Mouse (Mus musculus) megakaryocyte, embryonic 14.5 days (primary cell): ENCODE measurements at regions not wholly inside any gene's neighbourhood (a gene's known extent, or its start where the extent isn't known, plus 50 kb on each side); places are given as distances from the start of the nearest gene placed in this dataset.

ENCODE experiments used
- H3K27me3 ChIP-seq: replicated peaks from 2 replicates; pipeline ENCODE3; 2012; ENCODE audit warnings: inconsistent platforms
- H3K36me3 ChIP-seq: replicated peaks from 2 replicates; pipeline ENCODE3; 2012; ENCODE audit warnings: low read length, inconsistent platforms, mixed read lengths
- H3K4me1 ChIP-seq: 2 replicates; pipeline ENCODE4 v1.6.1; 2012; ENCODE audit warnings: inconsistent platforms
- H3K4me3 ChIP-seq: replicated peaks from 2 replicates; pipeline ENCODE3; 2012; ENCODE audit warnings: moderate library complexity, mild to moderate bottlenecking, inconsistent platforms
- H3K9me3 ChIP-seq: 2 replicates; pipeline ENCODE4 v1.6.1; 2012; ENCODE audit warnings: inconsistent platforms
- FLI1 ChIP-seq: IDR thresholded peaks from 2 replicates; pipeline ENCODE4 v1.6.1; 2012; ENCODE audit warnings: low read length, inconsistent platforms, mixed read lengths
- GATA1 ChIP-seq: IDR thresholded peaks from 3 replicates; pipeline ENCODE4 v1.6.1; 2012; ENCODE audit warnings: mixed read lengths, low read length, inconsistent platforms, borderline replicate concordance

DNA sequence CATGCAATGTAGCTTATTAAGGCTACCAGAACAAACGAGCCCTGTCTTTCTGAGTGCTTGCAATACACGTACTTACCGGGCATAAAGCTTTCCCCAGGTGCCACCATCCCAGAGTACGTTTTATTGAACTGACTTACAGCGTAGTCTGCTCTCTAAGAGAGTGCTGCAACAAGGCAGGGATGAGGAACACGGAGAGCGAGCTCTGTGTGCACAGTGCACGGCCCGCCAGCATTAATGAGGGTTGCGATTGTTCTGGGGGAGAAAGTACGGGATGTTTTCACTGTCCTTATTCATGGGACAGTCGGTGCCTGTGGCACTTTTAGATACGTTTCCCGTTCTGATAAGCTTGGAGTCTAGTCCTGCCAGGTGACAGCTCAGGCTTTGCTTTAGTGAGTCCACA is 331.7 kb downstream of the Etnk1 start:
- Histone ChIP-seq H3K9me3 (peaks cover 16% of the 10 kb centered on the region; the same call in 1 of the 2 replicates), H3K4me1 (no peaks in the 10 kb centered on the region), H3K4me3 (no peak overlapping the region), H3K27me3 (no peaks in the 10 kb centered on the region), H3K36me3 (no peaks in the 10 kb centered on the region)
- TF ChIP-seq GATA1 (no peak), FLI1 (no peak)

DNA sequence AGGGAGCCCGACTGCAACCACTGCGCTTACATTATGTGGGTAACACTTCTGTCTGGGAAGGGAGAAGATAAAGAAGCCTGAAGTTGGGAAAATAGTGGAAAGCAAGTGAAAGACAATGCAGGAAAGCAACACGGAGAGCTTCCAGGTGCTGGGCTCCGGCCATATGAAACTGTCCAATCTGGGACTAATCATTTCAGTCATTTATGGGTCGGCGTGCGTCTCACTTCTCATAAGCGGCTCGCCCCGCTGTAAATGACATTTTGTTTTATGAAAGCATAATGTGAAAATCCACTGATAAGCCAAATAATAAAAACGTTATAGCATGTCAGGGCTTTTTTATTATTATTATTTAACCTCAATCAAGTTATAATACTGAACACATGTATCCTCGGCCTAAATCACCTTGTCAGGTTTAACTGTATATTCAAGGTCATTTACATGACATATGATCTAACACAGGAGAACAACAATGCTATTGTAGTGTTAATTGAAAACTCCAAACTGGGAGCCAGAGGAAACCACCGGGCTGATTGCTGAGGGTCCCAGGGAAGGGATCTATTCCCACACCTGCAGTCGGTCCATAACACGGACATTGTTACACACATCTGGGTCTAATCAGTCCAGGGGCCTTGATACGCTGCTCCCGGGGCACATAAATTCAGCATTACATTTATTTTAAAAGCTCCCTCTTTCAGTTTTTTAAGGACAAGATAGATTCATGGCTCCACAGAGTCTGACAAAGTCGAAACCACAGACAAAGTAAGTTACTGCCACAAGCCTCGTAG is 332.4 kb downstream of the Etnk1 start:
- Histone ChIP-seq H3K4me1 (no peaks in the 10 kb centered on the region), H3K4me3 (no peak overlapping the region), H3K27me3 (no peaks in the 10 kb centered on the region), H3K36me3 (no peaks in the 10 kb centered on the region), H3K9me3 (peaks cover 12% of the 10 kb centered on the region; the same call in 1 of the 2 replicates)
- TF ChIP-seq FLI1 (no peak), GATA1 (no peak)

DNA sequence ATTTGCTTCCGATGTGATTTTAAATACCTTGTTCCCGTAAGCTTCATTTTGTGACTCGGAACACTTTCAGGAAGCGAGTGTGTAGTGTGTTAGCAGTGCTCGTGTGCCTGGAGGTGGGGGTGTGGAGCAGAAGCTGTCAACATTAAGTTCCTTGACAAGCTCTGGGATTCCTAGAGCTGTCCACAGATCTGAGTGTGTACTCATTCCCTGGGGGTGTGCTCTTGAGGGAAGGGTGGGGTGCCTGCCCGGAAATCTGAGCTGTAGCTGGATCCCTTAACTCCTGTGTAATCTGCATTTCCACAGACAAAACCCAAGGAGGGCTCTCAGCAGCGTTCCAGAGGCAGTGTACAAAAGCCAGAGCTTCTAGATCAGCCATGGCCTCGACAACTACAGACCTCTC is 335.8 kb downstream of the Etnk1 start:
- Histone ChIP-seq H3K27me3 (no peaks in the 10 kb centered on the region), H3K4me1 (no peaks in the 10 kb centered on the region), H3K36me3 (no peaks in the 10 kb centered on the region), H3K9me3 (peaks cover 12% of the 10 kb centered on the region; the same call in 1 of the 2 replicates), H3K4me3 (no peak overlapping the region)
- TF ChIP-seq GATA1 (no peak), FLI1 (no peak)

DNA sequence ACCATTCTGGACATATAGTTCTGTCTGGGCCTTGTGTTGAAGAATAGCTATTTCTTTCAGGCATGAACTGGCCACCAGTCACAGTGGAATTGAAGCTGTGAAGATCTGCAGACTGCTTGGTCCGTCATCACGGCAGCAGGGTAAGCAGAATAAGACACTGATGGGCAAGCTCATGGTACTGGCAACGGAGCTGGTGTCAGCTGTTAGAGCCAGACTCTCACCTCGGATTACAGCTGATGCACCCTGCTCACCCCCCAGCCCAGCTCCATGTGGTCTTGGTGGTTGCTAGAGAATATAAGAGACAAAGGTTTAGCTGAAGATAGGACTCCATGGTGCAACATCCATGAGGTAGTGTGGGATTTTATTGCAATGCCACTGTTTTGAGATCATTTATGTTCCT is 336.9 kb downstream of the Etnk1 start:
- peaks cover 8% of the 10 kb centered on the region; the same call in 1 of the 2 replicates for H3K9me3 ChIP-seq
- no peaks in the 10 kb centered on the region for H3K4me1 ChIP-seq
- TF ChIP-seq GATA1 (no peak), FLI1 (no peak)
- H3K27me3 ChIP-seq: no peaks in the 10 kb centered on the region
- no peaks in the 10 kb centered on the region for H3K36me3 ChIP-seq
- H3K4me3 ChIP-seq: no peak overlapping the region

DNA sequence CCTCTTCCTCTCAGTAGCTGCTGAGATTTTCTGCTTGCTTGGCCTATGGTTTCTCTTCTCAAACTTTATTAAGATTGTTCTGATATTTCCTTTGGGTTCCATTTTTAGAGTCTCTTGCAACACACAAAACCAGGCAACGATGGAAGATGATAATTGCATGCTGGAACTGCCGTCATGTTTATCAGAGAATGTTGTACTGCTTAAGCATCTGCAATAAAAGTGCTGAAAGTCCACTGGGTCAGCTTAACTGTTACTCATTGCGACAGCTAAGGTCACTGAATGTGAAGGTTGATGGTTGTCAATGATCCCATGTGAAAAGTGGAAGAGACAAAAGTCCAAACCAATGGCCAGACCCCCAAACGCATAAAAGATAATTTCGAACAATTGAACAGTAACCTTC is 346.4 kb downstream of the Etnk1 start:
- Histone ChIP-seq H3K9me3 (peaks cover 5% of the 10 kb centered on the region), H3K36me3 (no peaks in the 10 kb centered on the region), H3K27me3 (no peaks in the 10 kb centered on the region), H3K4me1 (no peaks in the 10 kb centered on the region), H3K4me3 (no peak overlapping the region)
- TF ChIP-seq FLI1 (no peak), GATA1 (no peak)

DNA sequence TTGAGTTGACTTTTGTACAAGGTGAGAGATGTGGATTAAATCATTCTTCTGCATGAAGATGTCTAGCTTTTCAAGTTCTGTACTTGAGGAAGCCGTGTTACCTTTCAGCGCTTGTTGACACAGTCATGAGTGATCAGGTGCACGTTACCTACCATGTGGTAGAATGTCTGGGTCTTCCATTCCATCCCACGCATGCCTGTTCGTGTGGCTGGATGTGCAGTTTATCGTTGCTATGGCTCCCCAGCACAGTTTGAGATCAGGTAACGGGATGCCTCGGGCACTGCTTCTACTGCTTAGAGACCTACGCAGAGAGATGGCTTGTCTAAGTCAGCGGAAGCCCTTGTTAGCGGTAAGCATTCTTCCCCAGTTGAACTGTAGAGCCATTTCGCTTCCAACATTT is 348.1 kb downstream of the Etnk1 start:
- H3K27me3 ChIP-seq: no peaks in the 10 kb centered on the region
- H3K36me3 ChIP-seq: no peaks in the 10 kb centered on the region
- peak overlapping the region; percentile 20 for H3K4me3 ChIP-seq
- no peaks in the 10 kb centered on the region for H3K4me1 ChIP-seq
- TF ChIP-seq GATA1: no peak
- no peak for TF ChIP-seq FLI1
- H3K9me3 ChIP-seq: peaks cover 5% of the 10 kb centered on the region

DNA sequence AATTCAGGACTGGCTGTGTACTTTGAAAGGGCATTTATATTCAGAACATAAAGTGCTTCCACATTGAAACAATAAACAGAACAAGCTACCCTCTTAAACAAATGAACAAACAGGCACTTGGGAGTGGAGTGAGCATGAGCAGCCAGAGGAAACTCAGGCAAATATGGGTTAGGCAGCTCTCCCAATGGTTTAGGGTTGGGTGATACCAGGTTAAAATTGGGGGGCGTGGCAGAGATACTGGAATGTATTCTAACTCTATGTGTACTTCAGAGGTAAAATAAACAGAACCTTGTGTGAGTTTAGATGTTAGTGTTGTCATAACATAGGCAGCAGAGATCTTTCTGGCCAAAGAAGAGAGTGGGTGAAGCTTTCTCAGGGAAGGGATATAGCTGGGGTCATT is 349.7 kb downstream of the Etnk1 start:
- TF ChIP-seq GATA1 (no peak), FLI1 (no peak)
- Histone ChIP-seq H3K4me3 (no peak overlapping the region), H3K4me1 (no peaks in the 10 kb centered on the region), H3K9me3 (peaks cover 2% of the 10 kb centered on the region; the same call in 1 of the 2 replicates), H3K36me3 (no peaks in the 10 kb centered on the region), H3K27me3 (no peaks in the 10 kb centered on the region)

DNA sequence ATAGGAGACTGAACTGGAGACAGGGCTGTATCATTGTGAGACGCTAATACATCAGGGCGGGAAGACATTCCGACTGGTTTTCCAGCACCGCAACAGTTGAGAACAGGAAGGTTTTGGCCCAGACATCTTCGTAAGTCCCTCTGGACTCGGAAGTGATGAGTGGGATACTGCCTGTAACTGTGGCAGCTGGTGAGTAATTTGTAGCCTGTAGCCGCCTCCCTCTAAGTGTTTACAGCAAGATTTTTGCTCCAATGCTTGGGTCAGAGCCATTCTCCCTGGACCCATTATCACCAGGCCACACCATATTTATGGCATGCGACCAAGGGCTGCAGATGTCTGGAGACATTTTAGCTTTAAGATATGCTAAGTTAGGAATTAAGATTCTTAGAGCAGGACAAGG is 351.5 kb downstream of the Etnk1 start:
- no peaks in the 10 kb centered on the region for H3K9me3 ChIP-seq
- TF ChIP-seq GATA1: no peak
- TF ChIP-seq FLI1: no peak

DNA sequence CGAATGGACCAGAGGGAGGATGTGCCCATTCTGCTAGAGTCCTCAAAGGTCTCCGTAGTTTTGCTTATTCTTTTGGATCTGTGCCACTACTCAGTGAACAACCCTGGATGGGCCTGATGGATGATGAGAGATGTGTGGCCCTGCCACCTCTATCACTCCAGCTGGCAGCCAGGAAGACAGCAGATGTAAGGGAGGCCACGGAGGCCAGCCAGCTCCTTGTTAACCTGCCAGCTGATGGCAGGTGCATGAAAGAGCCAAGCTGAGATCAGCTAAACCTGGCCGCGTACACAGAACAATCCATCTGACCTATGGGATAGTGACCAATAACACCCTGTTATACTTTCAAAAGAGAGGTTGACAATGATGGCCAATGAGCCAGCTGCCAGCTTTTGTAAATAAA is 352.6 kb downstream of the Etnk1 start:
- no peaks in the 10 kb centered on the region for H3K4me1 ChIP-seq
- H3K27me3 ChIP-seq: no peaks in the 10 kb centered on the region
- no peak overlapping the region for H3K4me3 ChIP-seq
- no peaks in the 10 kb centered on the region for H3K9me3 ChIP-seq
- no peak for TF ChIP-seq GATA1
- TF ChIP-seq FLI1: no peak
- no peaks in the 10 kb centered on the region for H3K36me3 ChIP-seq

More for the DNA sequence above, 351.5 kb downstream of the Etnk1 start:
- Histone ChIP-seq H3K27me3 (no peaks in the 10 kb centered on the region), H3K4me3 (no peak overlapping the region), H3K4me1 (no peaks in the 10 kb centered on the region), H3K36me3 (no peaks in the 10 kb centered on the region)

DNA sequence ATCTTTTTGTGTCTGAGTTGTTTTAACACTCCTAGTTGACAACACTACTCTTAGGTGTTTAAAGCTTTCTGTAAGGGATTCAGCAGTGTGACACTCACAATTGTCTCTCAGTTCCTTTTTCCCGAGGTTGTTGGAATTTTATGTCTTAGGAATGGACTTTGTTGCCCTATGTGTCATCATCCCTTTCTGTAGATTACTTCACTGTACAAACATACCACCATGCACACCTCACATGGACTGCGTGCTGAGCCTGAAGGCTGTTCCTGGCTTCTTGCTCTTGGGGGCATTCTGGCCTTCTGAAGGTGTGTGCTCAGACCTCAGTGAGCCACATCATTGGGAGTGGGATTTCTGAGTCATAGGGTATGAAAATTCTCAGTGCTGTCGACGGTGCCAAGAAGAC is 358.1 kb downstream of the Etnk1 start:
- no peaks in the 10 kb centered on the region for H3K36me3 ChIP-seq
- no peak for TF ChIP-seq FLI1
- TF ChIP-seq GATA1: no peak
- H3K9me3 ChIP-seq: peaks cover 3% of the 10 kb centered on the region; the same call in 1 of the 2 replicates
- no peaks in the 10 kb centered on the region for H3K4me1 ChIP-seq
- H3K27me3 ChIP-seq: no peaks in the 10 kb centered on the region
- H3K4me3 ChIP-seq: no peak overlapping the region
